In the genomic region with DNA sequence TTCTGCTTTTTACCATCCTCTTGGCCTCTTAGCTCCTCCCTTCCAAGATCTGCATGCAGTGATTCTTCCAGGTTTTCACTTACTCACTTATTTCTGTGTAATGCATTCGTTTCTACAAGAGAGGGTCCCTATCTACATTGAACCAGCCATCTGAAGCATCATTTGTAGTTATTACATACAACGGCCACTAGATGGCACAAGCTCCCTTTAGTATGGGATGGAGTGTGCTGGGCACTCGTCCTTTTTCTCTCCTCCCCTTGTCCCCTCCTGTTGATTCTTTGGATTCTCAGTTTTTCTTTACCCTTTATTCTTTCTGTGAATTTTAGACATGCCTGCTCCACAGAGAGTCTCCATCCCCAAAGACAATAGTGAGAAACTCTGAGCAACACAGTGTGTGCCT, we compare ENCODE assay signal across 8 mouse cellular contexts. TPM values are rescaled to one million over a fixed set of nuclear protein-coding genes. Genes with fewer than 3 reads are reported as not detected.
DNase-seq lines count a peak whose midpoint lies in the region; ATAC-seq lines count a peak whose summit lies in the region.

No protein-coding gene starts in this region.

- no peaks in the 10 kb centered on the region for H3K4me1 ChIP-seq in hindbrain, embryonic 12.5 days
- H3K4me1 ChIP-seq in limb, embryonic 15.5 days: 0 out of 2 replicates have a peak, but pooled peaks cover 4% of the 10 kb centered on the region
- H3K4me1 ChIP-seq in neural tube, embryonic 14.5 days (ENCODE audit: control insufficient read depth, insufficient read depth, low read length): no peaks in the 10 kb centered on the region

- WGBS in hindbrain, embryonic 12.5 days: 9% methylated on average over 3 of the region's 3 CpGs
- 2% methylated on average over 3 of the region's 3 CpGs for WGBS in limb, embryonic 15.5 days
- WGBS in neural tube, embryonic 14.5 days: 3% methylated on average over 3 of the region's 3 CpGs

- no peaks in the 10 kb centered on the region; the same call in 1 of the 2 replicates for H3K27me3 ChIP-seq in hindbrain, embryonic 12.5 days
- H3K27me3 ChIP-seq in limb, embryonic 15.5 days: 0 out of 2 replicates have a peak, but pooled peaks cover 4% of the 10 kb centered on the region
- H3K27me3 ChIP-seq in neural tube, embryonic 14.5 days (ENCODE audit: control insufficient read depth, insufficient read depth, low read length): no peaks in the 10 kb centered on the region

- no peak overlapping the region for H3K27ac ChIP-seq in hindbrain, embryonic 12.5 days
- H3K27ac ChIP-seq in limb, embryonic 15.5 days: no peak overlapping the region
- no peak overlapping the region for H3K27ac ChIP-seq in neural tube, embryonic 14.5 days (ENCODE audit: low read depth, low read length)

- H3K4me2 ChIP-seq in hindbrain, embryonic 12.5 days (replicated peaks): no peak overlapping the region
- H3K4me2 ChIP-seq in limb, embryonic 15.5 days: no peak overlapping the region
- no peak overlapping the region for H3K4me2 ChIP-seq in neural tube, embryonic 14.5 days (ENCODE audit: low read depth, low read length)

- H3K36me3 ChIP-seq in hindbrain, embryonic 12.5 days: no peaks in the 10 kb centered on the region
- no peaks in the 10 kb centered on the region for H3K36me3 ChIP-seq in limb, embryonic 15.5 days
- no peaks in the 10 kb centered on the region for H3K36me3 ChIP-seq in neural tube, embryonic 14.5 days (ENCODE audit: control insufficient read depth, insufficient read depth, low read length)

- ATAC-seq in common myeloid progenitor, adult 5-6 weeks (replicated peaks; ENCODE audit: low read depth, poor library complexity, severe bottlenecking): peak; percentile 62; the same call in 1 of the 2 replicates
- ATAC-seq in hindbrain, embryonic 12.5 days (ENCODE audit: low FRiP score): peak; percentile 69; the same call in 1 of the 2 replicates
- ATAC-seq in limb, embryonic 15.5 days (ENCODE audit: insufficient number of reproducible peaks, low FRiP score, low TSS enrichment, low read depth): peak; percentile 30; the same call in 1 of the 2 replicates
- ATAC-seq in neural tube, embryonic 14.5 days (ENCODE audit: low read depth): peak; percentile 92

- H3K9ac ChIP-seq in hindbrain, embryonic 12.5 days: no peak overlapping the region
- H3K9ac ChIP-seq in limb, embryonic 15.5 days: no peak overlapping the region
- no peak overlapping the region for H3K9ac ChIP-seq in neural tube, embryonic 14.5 days (replicated peaks; ENCODE audit: low read depth, low read length)

- no peak overlapping the region for H3K4me3 ChIP-seq in hindbrain, embryonic 12.5 days
- no peak overlapping the region for H3K4me3 ChIP-seq in limb, embryonic 15.5 days
- no peak overlapping the region for H3K4me3 ChIP-seq in neural tube, embryonic 14.5 days (ENCODE audit: low read depth, low read length)

- H3K9me3 ChIP-seq in hindbrain, embryonic 12.5 days (replicated peaks): no peaks in the 10 kb centered on the region
- H3K9me3 ChIP-seq in limb, embryonic 15.5 days: no peaks in the 10 kb centered on the region
- H3K9me3 ChIP-seq in neural tube, embryonic 14.5 days (ENCODE audit: control insufficient read depth, low read length): no peaks in the 10 kb centered on the region

- peak; percentile 27 to 50 for DNase-seq in left cerebral cortex, adult 18-20 months (ENCODE audit: low spot score in 2 of 2)
- DNase-seq in left cerebral cortex, adult 11 months (ENCODE audit: low spot score): no peak
- peak; percentile 30 for DNase-seq in MEL-GATA-1-ER (ENCODE audit: extremely low read depth, low read depth)
- no peak for DNase-seq in spleen, adult 12 weeks (ENCODE audit: low spot score)

RNA-seq across cellular contexts. Expression of gene Elmod1, which starts 15.8 kb away (rescaled TPM):
- 100 to 1,000 TPM; 183 to 192 TPM for total RNA-seq in left cerebral cortex, adult 18-20 months (2021)
- not detected in 2 replicates for total RNA-seq in common myeloid progenitor, adult 5-6 weeks (2017)
- 6.4 and 7.8 TPM in 2 replicates for polyA plus RNA-seq in hindbrain, embryonic 12.5 days (2016; fragmentation: Nextera tagmentation; extraction: Ambion mirVana)
- 3.4 and 3.8 TPM in 2 replicates for polyA plus RNA-seq in limb, embryonic 15.5 days (2015; fragmentation: Nextera tagmentation; extraction: Ambion mirVana)
- 26.6 and 37.4 TPM in 2 replicates for polyA plus RNA-seq in neural tube, embryonic 14.5 days (2014; fragmentation: Nextera tagmentation; extraction: Ambion mirVana)

Comparison
In these comparisons a context has a peak if more than half of its experiments do, and no peak if none do; other contexts are left out.
1. DNase-seq: peak in left cerebral cortex, adult 18-20 months (2 of 2) and MEL-GATA-1-ER (single experiment); none in left cerebral cortex, adult 11 months (single experiment) and spleen, adult 12 weeks (single experiment).
2. ATAC-seq: peak in every context shown above with its lines; median percentile 92 in neural tube, embryonic 14.5 days; 69 in hindbrain, embryonic 12.5 days; 62 in common myeloid progenitor, adult 5-6 weeks; 30 in limb, embryonic 15.5 days.